Mouse (Mus musculus) cerebellum, adult 2 months (tissue): ENCODE results near the gene Ift57.

Experiments used
- CTCF ChIP-seq: fragments of 200-500 bp; IDR thresholded peaks from 2 replicates; pipeline ENCODE4 v1.5.1; 2011; ENCODE audit warnings: low read depth, mild to moderate bottlenecking, control low read depth, low read length, moderate library complexity, borderline replicate concordance; ENCODE audit not compliant: insufficient read depth
- POLR2A ChIP-seq: fragments of 200-500 bp; IDR thresholded peaks from 2 replicates; pipeline ENCODE4 v1.6.1; 2011; ENCODE audit warnings: low read length, control low read depth, borderline replicate concordance; ENCODE audit not compliant: insufficient read depth

- TF ChIP-seq CTCF: no peak
- TF ChIP-seq POLR2A: no peak
Measured at GRCm38 (mm10) chr16:49796954-49797353, 97.9 kb downstream of the Ift57 start.
